Mouse (Mus musculus): ENCODE measurements around the gene Adgrd1. TPM values are rescaled to one million over a fixed set of nuclear protein-coding genes. Genes with fewer than 3 reads are reported as not detected.

Gene Adgrd1
- polyA plus RNA-seq, 1 experiment from 2014 or later, result 2.1 TPM

DNA sequence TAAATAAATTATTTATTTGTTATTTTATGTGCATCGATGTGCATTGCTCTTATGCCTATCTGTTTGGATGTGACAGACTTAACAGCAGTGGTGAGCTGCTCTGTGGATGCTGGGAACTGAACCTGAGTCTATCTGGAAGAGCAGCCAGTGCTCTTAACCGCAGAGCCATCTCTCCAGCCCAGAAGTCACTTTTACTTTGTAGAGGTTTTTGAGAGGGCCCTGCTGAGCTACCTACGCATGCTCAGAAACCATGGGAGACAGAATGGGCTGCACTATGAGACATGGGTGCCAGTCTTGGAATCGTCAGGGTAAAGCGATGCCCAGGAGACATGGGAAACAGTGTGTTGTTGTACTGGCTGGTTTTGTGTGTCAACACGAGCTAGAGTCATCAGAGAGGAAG lies 20.5 kb upstream of the Adgrd1 start:
- Histone ChIP-seq H3K36me3 (ENCODE audit: control insufficient read depth, insufficient read depth, low read length) (no peaks in the 10 kb centered on the region), H3K4me3 (ENCODE audit: low read depth, low read length) (no peak overlapping the region), H3K27me3 (ENCODE audit: control insufficient read depth, insufficient read depth, low read length) (no peaks in the 10 kb centered on the region), H3K4me1 (ENCODE audit: control insufficient read depth, insufficient read depth, low read length) (peaks cover 5% of the 10 kb centered on the region; the same call in 1 of the 2 replicates), H3K27ac (ENCODE audit: low read length) (no peak overlapping the region), H3K9ac (replicated peaks; ENCODE audit: low read depth, low read length) (no peak overlapping the region), H3K4me2 (replicated peaks; ENCODE audit: low read depth, low read length) (no peak overlapping the region), H3K9me3 (ENCODE audit: control insufficient read depth, low read depth, low read length) (no peaks in the 10 kb centered on the region)
- 87% methylated on average over 6 of the region's 6 CpGs for WGBS
- ATAC-seq (ENCODE audit: insufficient number of reproducible peaks, insufficient read depth, low FRiP score, low read depth), result no peak

DNA sequence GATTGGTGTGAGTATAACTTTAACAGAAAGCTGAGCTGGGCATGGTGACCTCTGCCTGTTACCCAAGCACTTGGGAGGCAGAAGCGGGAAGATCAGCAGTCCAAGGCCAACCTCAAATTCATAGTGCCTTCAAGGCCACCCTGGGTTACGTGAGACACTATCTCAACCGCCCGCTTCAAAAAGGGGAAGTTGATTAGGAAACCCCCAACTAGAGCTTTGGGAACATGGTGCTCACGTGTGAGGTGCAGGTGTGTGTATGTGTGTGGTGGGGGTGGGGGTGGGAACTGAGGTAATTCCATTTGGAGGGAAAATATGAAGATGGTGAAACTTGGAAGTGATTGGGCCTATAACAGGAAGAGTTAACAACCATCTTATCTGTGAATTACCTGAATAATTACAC lies 19.3 kb upstream of the Adgrd1 start:
- 85% methylated on average over 5 of the region's 5 CpGs for WGBS
- no peak overlapping the region for H3K9ac ChIP-seq (replicated peaks; ENCODE audit: low read depth, low read length)
- H3K4me1 ChIP-seq (ENCODE audit: control insufficient read depth, insufficient read depth, low read length), result no peaks in the 10 kb centered on the region
- no peaks in the 10 kb centered on the region for H3K9me3 ChIP-seq (ENCODE audit: control insufficient read depth, low read depth, low read length)
- H3K4me2 ChIP-seq (replicated peaks; ENCODE audit: low read depth, low read length), result no peak overlapping the region
- H3K27ac ChIP-seq (ENCODE audit: low read length), result no peak overlapping the region
- no peak for ATAC-seq (ENCODE audit: insufficient number of reproducible peaks, insufficient read depth, low FRiP score, low read depth)
- no peak overlapping the region for H3K4me3 ChIP-seq (ENCODE audit: low read depth, low read length)
- H3K36me3 ChIP-seq (ENCODE audit: control insufficient read depth, insufficient read depth, low read length), result no peaks in the 10 kb centered on the region
- no peaks in the 10 kb centered on the region for H3K27me3 ChIP-seq (ENCODE audit: control insufficient read depth, insufficient read depth, low read length)

DNA sequence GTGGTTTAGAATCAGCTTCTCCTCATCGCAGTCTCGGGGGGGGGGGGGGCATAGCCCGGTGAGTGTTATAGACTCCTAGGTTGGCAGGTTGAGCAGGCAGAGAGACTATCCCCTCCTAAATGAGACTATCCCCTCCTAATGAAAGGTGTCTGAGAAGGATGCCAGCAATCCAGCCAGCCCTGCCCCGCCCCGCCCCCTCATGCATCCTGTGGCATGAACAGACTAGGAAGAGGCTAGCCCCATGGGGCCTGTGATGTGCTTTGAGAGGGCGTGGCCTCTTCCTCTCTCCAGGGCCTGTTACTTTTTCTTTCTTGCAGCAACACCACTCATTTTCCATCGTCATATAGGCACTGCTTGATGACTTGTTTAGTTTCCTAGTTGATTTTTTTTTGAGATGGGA lies 15.0 kb upstream of the Adgrd1 start:
- no peak overlapping the region for H3K4me2 ChIP-seq (replicated peaks; ENCODE audit: low read depth, low read length)
- no peaks in the 10 kb centered on the region for H3K4me1 ChIP-seq (ENCODE audit: control insufficient read depth, insufficient read depth, low read length)
- WGBS, result 80% methylated on average over 7 of the region's 7 CpGs
- no peak overlapping the region for H3K4me3 ChIP-seq (ENCODE audit: low read depth, low read length)
- no peaks in the 10 kb centered on the region for H3K36me3 ChIP-seq (ENCODE audit: control insufficient read depth, insufficient read depth, low read length)
- no peaks in the 10 kb centered on the region for H3K27me3 ChIP-seq (ENCODE audit: control insufficient read depth, insufficient read depth, low read length)
- no peaks in the 10 kb centered on the region for H3K9me3 ChIP-seq (ENCODE audit: control insufficient read depth, low read depth, low read length)
- no peak for ATAC-seq (ENCODE audit: insufficient number of reproducible peaks, insufficient read depth, low FRiP score, low read depth)
- no peak overlapping the region for H3K9ac ChIP-seq (replicated peaks; ENCODE audit: low read depth, low read length)
- no peak overlapping the region for H3K27ac ChIP-seq (ENCODE audit: low read length)

DNA sequence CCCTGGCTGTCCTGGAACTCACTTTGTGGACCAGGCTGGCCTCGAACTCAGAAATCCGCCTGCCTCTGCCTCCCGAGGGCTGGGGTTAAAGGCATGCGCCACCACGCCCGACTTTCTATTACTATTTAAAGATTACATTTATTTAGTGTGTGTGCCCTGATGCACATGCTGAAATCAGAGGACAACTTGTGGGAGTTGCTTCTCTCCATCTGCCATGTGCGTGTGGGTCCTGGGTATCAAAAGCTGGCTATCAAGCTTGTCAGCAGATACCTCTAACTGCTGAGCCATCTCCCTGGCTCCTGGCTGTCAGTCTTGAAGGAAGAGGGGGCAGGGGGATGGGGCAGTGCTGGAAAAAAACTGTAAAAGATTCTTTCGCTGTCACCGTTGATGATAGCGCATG lies 11.4 kb upstream of the Adgrd1 start:
- no peak overlapping the region for H3K4me2 ChIP-seq (replicated peaks; ENCODE audit: low read depth, low read length)
- no peaks in the 10 kb centered on the region for H3K9me3 ChIP-seq (ENCODE audit: control insufficient read depth, low read depth, low read length)
- no peaks in the 10 kb centered on the region for H3K4me1 ChIP-seq (ENCODE audit: control insufficient read depth, insufficient read depth, low read length)
- 93% methylated on average over 10 of the region's 10 CpGs for WGBS
- no peak overlapping the region for H3K9ac ChIP-seq (replicated peaks; ENCODE audit: low read depth, low read length)
- H3K27ac ChIP-seq (ENCODE audit: low read length), result no peak overlapping the region
- no peak overlapping the region for H3K4me3 ChIP-seq (ENCODE audit: low read depth, low read length)
- H3K36me3 ChIP-seq (ENCODE audit: control insufficient read depth, insufficient read depth, low read length), result no peaks in the 10 kb centered on the region
- no peaks in the 10 kb centered on the region for H3K27me3 ChIP-seq (ENCODE audit: control insufficient read depth, insufficient read depth, low read length)
- ATAC-seq (ENCODE audit: insufficient number of reproducible peaks, insufficient read depth, low FRiP score, low read depth), result no peak

DNA sequence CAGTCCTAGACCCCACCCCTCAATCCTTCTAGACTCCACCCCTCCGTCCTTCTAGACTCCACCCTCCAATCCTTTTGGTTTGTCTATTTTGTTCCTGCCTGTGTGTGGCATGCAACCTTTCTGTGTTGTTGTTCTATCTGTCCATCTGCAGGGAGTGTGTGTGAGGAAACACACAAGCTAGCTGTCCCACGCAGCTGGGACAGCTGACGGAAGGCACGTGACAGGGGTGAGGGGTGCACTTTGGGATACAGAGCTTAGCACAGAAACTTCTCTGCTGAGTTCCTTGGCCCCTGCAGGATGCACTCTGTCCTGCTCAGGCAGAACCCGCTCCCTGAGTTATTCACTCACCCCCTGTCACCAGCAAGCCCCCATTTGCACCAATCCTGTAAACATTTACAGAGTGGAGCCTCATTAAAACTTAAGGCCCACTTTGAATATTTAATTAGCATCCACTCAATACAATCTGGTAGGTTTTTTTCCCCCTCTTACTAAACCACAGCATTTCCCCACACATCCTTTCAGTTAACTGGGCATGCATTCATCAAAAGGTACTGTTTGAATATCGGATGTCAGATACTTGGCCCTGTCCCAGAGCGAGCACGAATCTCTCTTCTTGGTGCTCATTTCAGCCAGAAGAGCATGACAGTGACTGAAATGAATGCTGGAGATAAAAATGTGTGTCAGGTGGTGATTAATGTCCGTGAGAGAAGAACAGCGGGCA lies 4.0 kb upstream of the Adgrd1 start:
- Histone ChIP-seq H3K9me3 (ENCODE audit: control insufficient read depth, low read depth, low read length) (no peaks in the 10 kb centered on the region), H3K4me2 (replicated peaks; ENCODE audit: low read depth, low read length) (no peak overlapping the region), H3K27ac (ENCODE audit: low read length) (no peak overlapping the region), H3K4me3 (ENCODE audit: low read depth, low read length) (no peak overlapping the region), H3K9ac (replicated peaks; ENCODE audit: low read depth, low read length) (no peak overlapping the region), H3K27me3 (ENCODE audit: control insufficient read depth, insufficient read depth, low read length) (no peaks in the 10 kb centered on the region), H3K4me1 (ENCODE audit: control insufficient read depth, insufficient read depth, low read length) (peaks cover 8% of the 10 kb centered on the region; the same call in 1 of the 2 replicates), H3K36me3 (ENCODE audit: control insufficient read depth, insufficient read depth, low read length) (no peaks in the 10 kb centered on the region)
- WGBS, result 47% methylated on average over 10 of the region's 10 CpGs
- ATAC-seq (ENCODE audit: insufficient number of reproducible peaks, insufficient read depth, low FRiP score, low read depth), result peak; percentile 26; the same call in 1 of the 2 replicates

DNA sequence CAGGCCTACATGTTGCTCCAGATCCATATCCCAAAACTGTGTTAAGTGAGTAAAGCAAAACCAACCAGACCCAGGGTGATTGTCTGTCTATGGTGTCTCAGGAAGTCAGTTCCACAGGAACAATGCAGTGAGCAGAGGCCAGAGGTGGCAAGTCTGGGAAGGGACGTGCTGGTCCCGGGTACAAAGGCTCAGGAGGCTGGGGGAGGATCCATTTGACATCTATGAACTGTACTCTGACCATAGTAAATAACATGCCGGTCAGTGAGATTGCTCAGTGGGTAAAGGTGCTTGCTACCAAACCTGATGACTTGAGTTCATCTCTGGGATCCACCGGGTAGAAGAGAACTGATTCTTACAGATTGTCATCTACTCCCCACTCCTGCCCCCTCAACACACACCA lies 3.4 kb upstream of the Adgrd1 start:
- no peaks in the 10 kb centered on the region for H3K9me3 ChIP-seq (ENCODE audit: control insufficient read depth, low read depth, low read length)
- no peak overlapping the region for H3K4me2 ChIP-seq (replicated peaks; ENCODE audit: low read depth, low read length)
- WGBS, result 70% methylated on average over 4 of the region's 4 CpGs
- no peaks in the 10 kb centered on the region for H3K27me3 ChIP-seq (ENCODE audit: control insufficient read depth, insufficient read depth, low read length)
- no peaks in the 10 kb centered on the region for H3K36me3 ChIP-seq (ENCODE audit: control insufficient read depth, insufficient read depth, low read length)
- H3K4me3 ChIP-seq (ENCODE audit: low read depth, low read length), result no peak overlapping the region
- H3K27ac ChIP-seq (ENCODE audit: low read length), result no peak overlapping the region
- no peak overlapping the region for H3K9ac ChIP-seq (replicated peaks; ENCODE audit: low read depth, low read length)
- H3K4me1 ChIP-seq (ENCODE audit: control insufficient read depth, insufficient read depth, low read length), result peaks cover 8% of the 10 kb centered on the region; the same call in 1 of the 2 replicates
- ATAC-seq (ENCODE audit: insufficient number of reproducible peaks, insufficient read depth, low FRiP score, low read depth), result no peak

DNA sequence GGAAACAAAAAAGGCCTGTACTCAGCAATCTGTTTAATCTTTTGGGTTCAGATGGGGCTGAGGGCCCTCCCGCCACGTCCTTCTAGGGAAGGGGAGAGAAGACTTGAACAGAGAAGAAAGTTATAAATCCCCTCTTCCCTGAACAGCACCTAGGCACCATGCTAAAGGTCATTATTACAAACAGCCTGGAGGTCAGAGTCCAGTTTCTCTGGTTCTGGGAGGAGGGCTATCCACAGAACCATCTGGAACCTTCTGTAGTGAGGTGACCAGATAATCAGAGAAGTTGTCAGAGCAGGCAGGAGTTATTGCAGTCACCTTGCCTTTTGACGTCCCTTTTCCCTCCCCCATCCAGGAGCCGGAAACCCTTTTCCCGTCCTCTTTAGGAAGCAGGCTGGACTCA lies 2.3 kb upstream of the Adgrd1 start:
- Histone ChIP-seq H3K27ac (ENCODE audit: low read length) (no peak overlapping the region), H3K4me3 (ENCODE audit: low read depth, low read length) (no peak overlapping the region), H3K9me3 (ENCODE audit: control insufficient read depth, low read depth, low read length) (no peaks in the 10 kb centered on the region), H3K4me2 (replicated peaks; ENCODE audit: low read depth, low read length) (no peak overlapping the region), H3K27me3 (ENCODE audit: control insufficient read depth, insufficient read depth, low read length) (no peaks in the 10 kb centered on the region), H3K4me1 (ENCODE audit: control insufficient read depth, insufficient read depth, low read length) (peaks cover 8% of the 10 kb centered on the region; the same call in 1 of the 2 replicates), H3K9ac (replicated peaks; ENCODE audit: low read depth, low read length) (no peak overlapping the region), H3K36me3 (ENCODE audit: control insufficient read depth, insufficient read depth, low read length) (no peaks in the 10 kb centered on the region)
- ATAC-seq (ENCODE audit: insufficient number of reproducible peaks, insufficient read depth, low FRiP score, low read depth), result no peak
- 56% methylated on average over 5 of the region's 5 CpGs for WGBS

DNA sequence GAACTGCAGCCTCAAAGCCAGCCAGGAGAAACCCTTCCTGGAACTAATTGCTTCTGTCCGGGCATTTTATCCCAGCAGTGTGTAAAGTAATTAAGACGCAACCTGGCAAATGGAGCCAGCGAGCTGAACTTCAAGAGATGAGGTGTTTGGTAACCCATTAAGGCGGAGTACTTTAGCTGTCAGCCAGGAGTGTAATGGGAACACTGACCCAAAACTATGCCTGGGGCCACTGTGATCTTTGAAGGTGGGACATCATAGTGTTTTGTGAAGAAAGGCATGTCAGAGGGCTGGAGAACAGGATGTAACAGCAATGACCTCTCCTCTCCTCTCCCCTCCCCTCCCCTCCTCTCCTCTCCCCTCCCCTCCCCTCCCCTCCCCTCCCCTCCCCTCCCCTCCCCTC lies 7.5 kb downstream of the Adgrd1 start:
- Histone ChIP-seq H3K27me3 (ENCODE audit: control insufficient read depth, insufficient read depth, low read length) (no peaks in the 10 kb centered on the region), H3K9ac (replicated peaks; ENCODE audit: low read depth, low read length) (no peak overlapping the region), H3K4me3 (ENCODE audit: low read depth, low read length) (no peak overlapping the region), H3K36me3 (ENCODE audit: control insufficient read depth, insufficient read depth, low read length) (no peaks in the 10 kb centered on the region), H3K4me1 (ENCODE audit: control insufficient read depth, insufficient read depth, low read length) (no peaks in the 10 kb centered on the region), H3K4me2 (replicated peaks; ENCODE audit: low read depth, low read length) (no peak overlapping the region), H3K27ac (ENCODE audit: low read length) (no peak overlapping the region), H3K9me3 (ENCODE audit: control insufficient read depth, low read depth, low read length) (no peaks in the 10 kb centered on the region)
- WGBS, result 49% methylated on average over 4 of the region's 4 CpGs
- no peak for ATAC-seq (ENCODE audit: insufficient number of reproducible peaks, insufficient read depth, low FRiP score, low read depth)

DNA sequence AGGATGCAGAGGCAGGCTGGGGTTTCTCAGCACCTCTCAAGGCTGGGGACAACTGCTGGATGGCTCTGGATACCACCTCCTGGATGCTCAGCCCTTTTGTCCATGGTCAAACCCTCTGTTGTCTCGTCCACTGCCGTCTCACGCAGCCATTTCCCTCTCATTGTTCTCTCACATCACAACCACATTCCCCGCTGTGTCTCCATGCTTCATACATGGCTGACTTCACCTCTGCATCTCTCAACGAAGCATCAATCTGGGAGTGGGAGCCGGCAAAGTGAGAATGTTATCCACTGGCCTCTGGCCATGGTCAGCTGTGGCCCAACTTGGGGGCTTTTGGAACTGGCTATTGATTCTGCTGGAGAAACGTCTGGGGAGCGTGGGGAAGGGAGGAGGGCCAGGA lies 15.2 kb downstream of the Adgrd1 start:
- Histone ChIP-seq H3K4me3 (ENCODE audit: low read depth, low read length) (no peak overlapping the region), H3K4me2 (replicated peaks; ENCODE audit: low read depth, low read length) (no peak overlapping the region), H3K9ac (replicated peaks; ENCODE audit: low read depth, low read length) (no peak overlapping the region), H3K27me3 (ENCODE audit: control insufficient read depth, insufficient read depth, low read length) (no peaks in the 10 kb centered on the region), H3K4me1 (ENCODE audit: control insufficient read depth, insufficient read depth, low read length) (no peaks in the 10 kb centered on the region), H3K36me3 (ENCODE audit: control insufficient read depth, insufficient read depth, low read length) (no peaks in the 10 kb centered on the region), H3K27ac (ENCODE audit: low read length) (no peak overlapping the region), H3K9me3 (ENCODE audit: control insufficient read depth, low read depth, low read length) (no peaks in the 10 kb centered on the region)
- 71% methylated on average over 8 of the region's 8 CpGs for WGBS
- no peak for ATAC-seq (ENCODE audit: insufficient number of reproducible peaks, insufficient read depth, low FRiP score, low read depth)
